Mouse (Mus musculus) thymus, adult 2 months (tissue): ENCODE data around the gene Gapdh. TPM values are rescaled to one million over a fixed set of nuclear protein-coding genes. Genes with fewer than 3 reads are reported as not detected.

ENCODE experiments used
- DNase-seq: peaks from one replicate; pipeline ENCODE4 v3.0.0; 2021
- H3K27ac ChIP-seq: fragments of 200-500 bp; 2 replicates; pipeline ENCODE4 v1.5.1; 2012; ENCODE audit warnings: low read length, control low read depth; ENCODE audit not compliant: control insufficient read depth, insufficient read depth
- H3K27me3 ChIP-seq: fragments of 200-500 bp; 2 replicates; pipeline ENCODE4 v1.6.1; 2012; ENCODE audit warnings: mild to moderate bottlenecking, low read length, moderate library complexity, mixed read lengths; ENCODE audit not compliant: control insufficient read depth, insufficient read depth
- H3K36me3 ChIP-seq: fragments of 200-500 bp; 2 replicates; pipeline ENCODE4 v1.6.1; 2012; ENCODE audit warnings: mild to moderate bottlenecking, low read length, moderate library complexity; ENCODE audit not compliant: control insufficient read depth, insufficient read depth
- H3K4me1 ChIP-seq: fragments of 200-500 bp; replicated peaks from 2 replicates; pipeline ENCODE4 v1.6.1; 2012; ENCODE audit warnings: low read length; ENCODE audit not compliant: control insufficient read depth, insufficient read depth
- H3K4me3 ChIP-seq: fragments of 200-500 bp; 2 replicates; pipeline ENCODE4 v1.5.1; 2012; ENCODE audit warnings: mild to moderate bottlenecking, low read length, control low read depth, moderate library complexity; ENCODE audit not compliant: control insufficient read depth, insufficient read depth
- CTCF ChIP-seq: fragments of 200-500 bp; IDR thresholded peaks from 2 replicates; pipeline ENCODE4 v1.5.1; 2012; ENCODE audit warnings: mild to moderate bottlenecking, control low read depth, low read length, moderate library complexity, borderline replicate concordance; ENCODE audit not compliant: control insufficient read depth, poor library complexity, insufficient read depth; ENCODE audit errors: extremely low read depth
- POLR2A ChIP-seq: fragments of 200-500 bp; IDR thresholded peaks from 2 replicates; pipeline ENCODE4 v1.6.1; 2012; ENCODE audit warnings: mild to moderate bottlenecking, low read length, control low read depth, moderate library complexity; ENCODE audit not compliant: control insufficient read depth, poor library complexity, insufficient read depth; ENCODE audit errors: extremely low read depth
- WGBS: fragments of 180-500 bp; shearing (Covaris S2); methylation state at CpG from one replicate; pipeline ENCODE4 v1.1.7; 2018; 5-methylcytosine and 5-hydroxymethylcytosine counted together
- polyA plus RNA-seq: library from polyadenylated mRNA; depleted of rRNA; stranded (reverse); fragments of >200 nt; gene quantifications from 2 replicates; pipeline ENCODE4 v1.2.3, GENCODE M21; 2012

Gapdh gene
- polyA plus RNA-seq, 1 experiment, result 3,688 TPM

DNA sequence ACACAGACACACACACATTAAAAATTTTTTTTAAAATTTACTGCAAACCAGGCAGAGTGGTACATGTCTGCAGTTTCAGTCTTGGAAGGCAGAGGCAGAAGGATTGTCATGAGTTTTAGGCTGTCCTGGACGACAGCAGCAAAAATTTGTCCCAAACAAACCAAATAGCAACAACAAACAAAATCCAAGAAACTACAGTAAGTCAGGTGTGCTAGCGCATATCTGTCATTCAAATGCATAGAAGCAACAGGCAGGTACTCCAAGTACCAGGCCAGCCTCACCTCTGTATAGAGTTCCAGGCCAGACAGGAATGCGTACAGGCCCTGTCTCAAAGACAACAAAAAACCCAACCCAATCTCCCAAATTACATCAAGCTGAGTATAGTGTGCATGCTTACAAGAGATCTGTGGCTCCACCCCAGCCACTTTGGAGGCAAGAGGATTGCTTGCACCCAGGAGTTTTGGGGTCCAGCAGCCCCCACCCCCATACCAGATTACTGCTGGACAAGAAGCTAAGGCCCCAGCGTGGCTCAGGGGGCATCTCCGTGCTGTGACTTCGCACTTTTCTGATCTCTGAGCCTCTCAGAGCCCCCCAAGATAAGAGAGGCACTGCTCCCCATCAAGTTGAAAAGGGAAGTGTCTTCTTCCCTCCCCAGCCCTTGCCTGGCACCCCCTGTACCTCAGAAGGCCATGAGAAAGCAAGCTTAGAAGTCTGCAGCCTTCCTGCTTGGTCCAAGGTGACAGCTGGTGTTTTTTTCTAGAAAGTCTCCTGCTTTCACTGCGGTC is 6.3 kb downstream of the Gapdh start:
- Histone ChIP-seq H3K27me3 (no peaks in the 10 kb centered on the region), H3K36me3 (peaks cover 33% of the 10 kb centered on the region), H3K4me3 (no peak overlapping the region), H3K27ac (no peak overlapping the region), H3K4me1 (peaks cover 10% of the 10 kb centered on the region)
- no peak for DNase-seq
- no peak for TF ChIP-seq CTCF
- no peak for TF ChIP-seq POLR2A
- WGBS, result 89% methylated on average over 7 of the region's 7 CpGs

GRCm38 (mm10) chr6:125158944-125159492 is 7.2 kb downstream of the Gapdh start:
- WGBS, result 94% methylated on average over 15 of the region's 15 CpGs
- Histone ChIP-seq H3K4me3 (no peak overlapping the region), H3K4me1 (peaks cover 5% of the 10 kb centered on the region), H3K27me3 (no peaks in the 10 kb centered on the region), H3K27ac (no peak overlapping the region), H3K36me3 (peaks cover 33% of the 10 kb centered on the region)
- DNase-seq, result no peak
- TF ChIP-seq POLR2A (no peak), CTCF (no peak)

- Histone ChIP-seq H3K27me3 (no peaks in the 10 kb centered on the region), H3K4me1 (no peaks in the 10 kb centered on the region), H3K4me3 (no peak overlapping the region), H3K27ac (no peak overlapping the region), H3K36me3 (peaks cover 42% of the 10 kb centered on the region)
- 94% methylated on average over 7 of the region's 7 CpGs for WGBS
- TF ChIP-seq CTCF, result no peak
- TF ChIP-seq POLR2A, result no peak
- no peak for DNase-seq
Measured at GRCm38 (mm10) chr6:125156903-125157614, 9.2 kb downstream of the Gapdh start.

- H3K4me3 ChIP-seq, result no peak overlapping the region
- WGBS, result 93% methylated on average over 3 of the region's 3 CpGs
- H3K4me1 ChIP-seq, result no peaks in the 10 kb centered on the region
- peaks cover 41% of the 10 kb centered on the region for H3K36me3 ChIP-seq
- TF ChIP-seq POLR2A (no peak), CTCF (no peak)
- no peaks in the 10 kb centered on the region for H3K27me3 ChIP-seq
- H3K27ac ChIP-seq, result no peak overlapping the region
- no peak for DNase-seq
Measured at GRCm38 (mm10) chr6:125156491-125156890, 9.8 kb downstream of the Gapdh start.

DNA sequence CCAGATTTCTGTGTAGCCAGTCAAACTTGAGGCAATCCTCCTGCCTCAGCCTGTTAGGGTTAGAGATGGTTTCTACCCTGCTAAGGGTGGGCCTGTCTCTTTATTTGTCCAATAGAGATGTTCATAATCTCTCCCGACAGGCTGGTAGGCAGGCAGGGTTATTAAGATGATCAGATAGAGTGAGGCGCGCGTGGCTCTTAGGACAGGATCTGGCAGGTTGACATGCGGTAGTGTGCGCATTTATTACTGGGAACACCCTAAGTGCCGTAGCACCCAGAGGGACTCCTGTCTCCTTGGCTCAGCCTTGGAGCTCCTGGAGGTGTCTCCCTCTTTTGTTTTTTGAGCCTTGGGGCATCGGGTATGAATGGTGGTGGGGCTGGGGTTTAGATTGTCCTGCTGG is 11.0 kb downstream of the Gapdh start:
- no peaks in the 10 kb centered on the region for H3K4me1 ChIP-seq

GRCm38 (mm10) chr6:125154550-125154949 is 11.7 kb downstream of the Gapdh start:
- Histone ChIP-seq H3K4me3 (no peak overlapping the region), H3K27ac (no peak overlapping the region), H3K4me1 (no peaks in the 10 kb centered on the region), H3K36me3 (peaks cover 26% of the 10 kb centered on the region), H3K27me3 (no peaks in the 10 kb centered on the region)
- no peak for TF ChIP-seq POLR2A
- no peak for TF ChIP-seq CTCF
- DNase-seq, result no peak

More for the DNA sequence above, 11.0 kb downstream of the Gapdh start:
- Histone ChIP-seq H3K4me3 (no peak overlapping the region), H3K27me3 (no peaks in the 10 kb centered on the region), H3K36me3 (peaks cover 30% of the 10 kb centered on the region), H3K27ac (no peak overlapping the region)
- DNase-seq, result no peak
- TF ChIP-seq POLR2A (no peak), CTCF (no peak)
- 99% methylated on average over 8 of the region's 8 CpGs for WGBS
